Mouse (Mus musculus) layer of hippocampus, postnatal 36 days (tissue): ENCODE data around the gene Pik3cd. TPM values are rescaled to one million over a fixed set of nuclear protein-coding genes. Genes with fewer than 3 reads are reported as not detected.
"Not testable (repeated sequence)": the region's sequence is repeated elsewhere in the genome, so short reads cannot be mapped to it uniquely, and the experiment has no call there.

Experiments
- DNase-seq, 2 experiments: peaks; one replicate each; pipeline ENCODE4 v3.0.0; 2022
- total RNA-seq, 2 experiments: library from RNA; stranded (reverse); gene quantifications; 2 replicates each; pipeline ENCODE4 v1.2.3; 2021

Gene Pik3cd
- total RNA-seq, 2 experiments from 2014 or later = 20.8 to 25.0 TPM

DNA sequence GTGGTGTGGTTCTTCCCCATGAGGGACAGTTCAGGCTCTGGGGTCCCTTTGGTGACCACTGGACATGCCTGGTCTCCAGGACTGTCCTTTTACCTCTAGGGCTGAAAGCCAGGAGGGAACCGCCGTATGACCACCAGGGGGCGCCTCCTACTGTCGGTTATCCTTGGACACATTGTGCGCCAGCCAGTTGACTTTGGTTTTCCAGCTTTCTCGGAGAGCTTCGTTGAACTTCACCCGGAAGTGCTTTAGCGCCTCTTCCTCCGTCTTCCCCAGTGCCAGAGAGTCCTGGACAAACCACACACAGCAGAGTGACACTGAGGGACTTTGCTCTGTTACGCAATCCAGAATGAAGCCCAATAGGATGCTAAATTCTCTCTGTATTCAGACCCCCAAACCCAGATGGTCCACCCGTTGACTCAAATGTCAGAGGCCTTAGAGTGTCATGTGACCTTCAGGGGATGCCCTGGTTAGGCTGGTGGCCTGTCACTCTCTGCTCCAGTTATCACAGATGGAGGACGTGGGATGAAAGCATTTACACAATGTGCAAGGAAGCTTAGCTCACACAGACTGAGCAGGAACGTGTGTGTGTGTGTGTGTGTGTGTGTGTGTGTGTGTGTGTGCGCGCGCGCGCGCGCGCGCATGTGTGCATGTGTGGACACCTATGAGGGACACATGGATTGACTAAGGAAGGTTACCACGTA, 51.7 kb downstream of the Pik3cd start:
- peak; percentile 68 to 70 for DNase-seq

DNA sequence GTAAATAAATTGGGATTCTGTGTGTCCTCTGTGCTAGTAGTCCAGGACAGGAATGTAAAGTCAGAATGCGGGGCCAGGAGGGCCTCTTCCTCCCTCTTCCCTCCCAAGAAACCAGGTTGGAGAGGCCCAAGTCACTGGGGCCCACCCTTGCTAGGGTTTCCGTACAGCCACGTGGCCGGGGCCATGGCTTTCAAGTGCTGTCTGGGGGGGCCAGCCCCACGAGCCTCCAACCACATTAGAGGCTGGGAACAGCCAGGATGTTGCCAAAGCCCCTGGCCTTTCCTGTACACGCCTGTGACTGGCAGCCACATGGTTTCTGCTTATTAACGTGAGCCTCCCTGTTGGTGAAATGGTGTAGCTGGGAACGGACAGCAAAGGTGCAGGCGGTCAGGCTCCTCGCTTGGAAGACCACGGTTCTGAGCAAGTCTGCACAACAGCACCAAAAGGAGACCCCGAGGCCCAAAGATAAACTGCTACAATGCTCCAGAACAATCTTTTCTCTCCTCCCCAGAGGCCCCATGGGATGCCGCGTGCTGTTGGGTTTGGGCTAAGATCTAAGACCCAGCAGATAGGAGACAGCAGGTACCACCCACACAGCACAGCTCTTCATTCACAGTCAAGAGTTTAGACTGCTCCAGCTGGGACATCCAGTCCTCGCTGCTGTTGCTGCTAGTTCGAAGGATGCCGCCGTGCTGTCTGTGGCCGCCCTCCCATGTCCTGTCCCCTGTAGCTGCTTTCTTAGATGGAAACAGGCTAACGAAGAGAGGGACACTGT, 54.2 kb downstream of the Pik3cd start:
- DNase-seq = peak; percentile 62 to 67

DNA sequence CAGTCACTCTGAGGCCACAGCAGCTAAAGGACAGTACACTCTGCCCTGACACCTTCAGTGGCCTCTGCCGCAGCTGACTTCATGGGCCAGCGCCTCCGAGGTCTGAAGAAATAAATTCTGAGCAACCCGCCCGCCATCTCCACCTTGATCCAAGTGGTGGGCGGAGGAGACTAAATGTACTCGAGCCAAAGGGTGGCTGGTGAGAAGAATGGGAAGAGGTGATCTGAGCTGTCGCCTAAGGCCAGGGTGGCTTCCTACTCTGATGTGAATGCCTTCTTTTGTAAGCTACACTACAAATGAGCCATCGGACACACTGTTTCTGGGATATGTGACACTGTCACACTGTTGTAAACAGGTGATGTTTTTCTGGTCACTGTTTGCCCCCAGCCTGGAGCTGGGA, 56.6 kb downstream of the Pik3cd start:
- DNase-seq = no peak

DNA sequence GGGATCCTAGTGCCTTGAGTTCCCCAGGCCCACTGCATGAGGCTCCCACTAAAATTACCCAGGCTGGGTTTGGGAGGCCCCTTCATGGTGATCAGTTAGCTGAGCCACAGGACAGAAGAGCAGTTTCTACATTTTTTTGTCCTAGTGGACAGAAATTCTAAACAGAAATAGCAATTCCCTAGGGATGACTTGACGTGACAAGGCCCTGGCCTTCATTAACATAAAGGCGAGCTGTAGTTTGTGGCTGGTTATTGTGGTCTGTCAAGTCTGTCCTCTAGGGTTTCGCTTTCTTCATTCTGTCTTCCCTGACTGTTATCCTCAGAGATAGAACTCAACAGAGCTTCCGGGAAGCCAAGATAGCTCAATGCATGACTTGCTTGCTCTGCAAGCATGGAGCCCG, 60.4 kb downstream of the Pik3cd start:
- DNase-seq = no peak

DNA sequence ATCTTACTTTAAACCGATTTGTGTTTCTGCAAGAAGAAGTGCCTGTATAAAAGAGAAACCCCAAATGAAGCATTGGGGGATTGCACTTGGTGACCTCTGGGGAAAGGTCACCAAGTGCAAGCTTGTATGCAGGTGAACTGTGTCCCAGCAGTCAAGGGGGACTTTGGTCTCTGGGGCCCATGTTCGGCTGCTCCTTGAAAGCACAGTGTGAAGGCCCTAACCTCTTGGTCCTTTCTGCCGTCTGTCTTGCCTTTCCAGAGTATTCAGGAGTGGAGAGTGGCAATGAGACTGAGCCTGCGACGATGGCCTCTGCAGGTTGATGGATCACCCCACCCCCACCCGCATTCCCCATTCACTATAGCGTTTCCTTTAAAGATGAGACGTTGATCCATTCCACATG, 61.0 kb downstream of the Pik3cd start:
- no peak for DNase-seq

DNA sequence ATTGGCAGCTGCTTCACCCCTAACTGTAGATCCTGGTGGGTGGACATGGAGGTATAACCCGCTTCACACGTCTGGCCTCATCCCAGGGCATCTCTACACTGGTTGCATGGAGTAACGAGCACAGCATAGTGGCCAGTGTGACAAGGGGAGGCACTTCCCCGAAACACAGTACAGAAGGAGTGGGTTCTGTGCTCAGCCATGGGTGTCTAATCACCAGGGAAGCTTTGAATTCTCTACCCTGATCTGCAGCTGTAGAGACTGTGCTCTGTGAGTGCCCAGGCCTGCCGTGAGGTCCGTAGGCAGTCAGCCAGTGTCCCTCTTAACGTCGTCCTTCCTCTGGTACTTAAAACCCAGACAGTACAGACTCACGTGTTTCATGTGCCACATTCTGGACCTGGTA, 61.5 kb downstream of the Pik3cd start:
- DNase-seq = no peak

DNA sequence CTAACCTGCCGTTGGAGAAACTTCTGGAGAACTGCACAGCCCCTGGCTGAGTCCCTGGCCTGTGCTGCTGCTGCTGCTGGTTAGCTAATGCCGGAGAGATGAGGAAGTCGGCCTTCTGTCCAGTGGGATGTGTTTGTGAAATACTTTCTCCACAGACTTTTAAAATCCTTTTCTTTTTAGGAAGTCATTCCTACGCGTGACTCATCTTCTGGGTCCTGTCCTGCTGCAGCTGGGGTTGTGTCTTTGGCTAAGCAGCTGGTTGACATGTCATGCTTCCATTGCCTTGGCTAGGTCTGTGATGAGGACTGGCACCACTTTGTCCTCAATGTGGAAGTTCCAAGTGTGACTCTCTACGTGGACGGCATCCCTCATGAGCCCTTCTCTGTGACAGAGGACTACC, 64.4 kb downstream of the Pik3cd start:
- DNase-seq = no peak

DNA sequence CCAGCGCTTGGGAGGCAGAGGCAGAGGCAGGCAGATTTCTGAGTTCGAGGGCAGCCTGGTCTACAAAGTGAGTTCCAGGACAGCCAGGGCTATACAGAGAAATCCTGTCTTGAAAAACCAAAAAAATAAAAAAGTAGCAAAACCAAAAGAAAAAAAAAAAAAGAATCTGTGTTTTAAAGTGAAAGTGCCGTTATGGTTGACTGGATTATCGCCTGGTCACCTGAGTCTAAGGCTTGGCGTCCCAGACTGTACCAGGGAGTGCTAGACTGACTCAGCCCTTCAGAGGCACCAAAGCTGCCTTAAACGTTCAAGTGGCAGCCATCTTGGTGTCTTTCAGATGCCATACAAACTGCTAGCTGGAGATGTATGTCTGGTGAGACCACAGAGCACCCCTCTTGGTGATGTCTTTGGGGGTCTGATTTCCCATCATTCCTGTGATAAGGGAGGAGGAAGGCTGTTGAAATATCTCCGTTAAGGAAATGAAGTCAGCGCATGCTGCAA, 66.4 kb downstream of the Pik3cd start:
- no peak for DNase-seq

DNA sequence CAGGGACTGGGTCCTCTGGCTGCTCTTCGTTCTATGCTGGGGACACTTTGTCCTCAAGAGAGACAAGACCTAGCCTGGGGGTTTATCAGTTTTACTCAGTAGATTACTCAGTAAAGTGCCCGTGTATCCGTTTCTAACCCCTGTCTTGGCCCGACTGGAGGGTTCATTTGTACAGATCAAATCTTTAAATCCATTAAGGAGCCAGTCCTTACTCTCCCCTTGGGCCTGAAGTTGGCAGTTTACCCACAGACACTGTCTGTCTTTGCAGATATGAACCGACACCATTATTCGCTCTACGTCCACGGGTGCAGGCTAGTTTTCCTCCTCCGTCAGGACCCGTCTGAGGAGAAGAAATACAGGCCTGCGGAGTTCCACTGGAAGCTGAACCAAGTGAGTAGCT, 67.4 kb downstream of the Pik3cd start:
- DNase-seq = no peak

DNA sequence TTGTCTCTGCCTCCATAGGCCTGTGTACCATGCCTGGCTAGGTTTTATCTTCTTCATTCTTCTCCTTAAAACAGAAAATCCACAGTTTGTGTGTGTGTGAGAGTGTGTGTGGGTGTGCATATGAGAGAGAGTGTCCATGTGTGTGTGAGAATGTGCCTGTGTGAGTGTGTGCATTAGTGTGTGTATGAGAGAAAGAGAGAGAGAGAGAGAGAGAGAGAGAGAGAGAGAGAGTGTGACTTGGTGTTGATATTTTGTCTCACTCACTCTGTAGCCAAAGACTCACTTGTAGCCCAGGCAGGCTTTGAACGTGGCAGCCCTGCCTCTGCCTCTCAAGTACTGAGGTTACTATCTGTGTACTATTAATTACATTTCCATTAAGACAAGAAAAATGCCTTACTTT, 68.2 kb downstream of the Pik3cd start:
- no peak for DNase-seq

DNA sequence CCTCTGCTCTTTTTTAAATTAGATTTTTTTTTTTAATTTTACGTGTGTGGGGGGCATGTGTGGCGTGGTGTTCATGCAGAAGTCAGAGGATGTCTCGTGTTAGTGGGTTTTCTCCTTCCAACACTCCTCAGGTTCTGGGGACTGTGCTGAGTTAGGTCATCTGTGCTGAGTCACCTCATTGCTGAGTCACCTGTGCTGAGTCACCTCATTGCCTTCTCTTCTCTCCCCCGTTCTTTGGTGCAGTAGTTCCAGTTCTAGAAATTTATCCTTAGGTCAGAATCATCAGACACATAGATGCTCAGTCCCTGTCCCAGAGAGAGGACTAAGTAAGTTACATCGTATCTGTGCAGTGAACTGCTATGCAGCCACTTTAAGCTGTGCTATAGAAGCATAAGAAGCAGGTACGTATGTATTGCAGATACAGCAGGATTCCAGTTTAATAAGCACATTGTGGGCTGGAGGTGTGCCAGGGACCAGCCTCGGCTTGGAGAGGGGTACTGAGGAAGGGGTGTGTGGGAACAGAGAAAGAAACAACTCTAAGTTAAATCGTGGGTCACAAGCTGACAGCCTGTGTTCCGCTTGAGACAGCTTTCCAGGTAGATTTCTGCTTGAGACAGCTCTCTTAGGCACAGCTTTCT, 69.6 kb downstream of the Pik3cd start:
- DNase-seq = no peak

DNA sequence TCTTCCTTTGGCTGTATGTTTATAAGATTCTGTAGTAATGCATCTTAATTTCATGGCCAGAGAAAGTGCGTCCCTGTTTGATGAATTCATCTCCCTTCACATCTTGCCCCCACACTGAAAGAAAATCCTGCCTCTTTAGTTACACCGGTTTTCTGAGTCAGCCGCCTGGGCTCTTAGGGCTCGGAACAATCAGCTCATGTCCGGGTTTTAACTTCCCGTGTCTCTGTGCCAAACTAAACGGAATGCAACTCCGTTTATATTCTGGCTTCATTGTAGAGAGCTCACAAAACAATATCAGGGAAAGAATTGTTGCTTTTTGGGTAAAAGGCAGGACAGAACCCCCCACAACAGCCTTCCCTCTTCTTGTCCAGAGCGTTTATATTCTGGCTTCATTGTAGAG, 73.6 kb downstream of the Pik3cd start:
- no peak for DNase-seq

DNA sequence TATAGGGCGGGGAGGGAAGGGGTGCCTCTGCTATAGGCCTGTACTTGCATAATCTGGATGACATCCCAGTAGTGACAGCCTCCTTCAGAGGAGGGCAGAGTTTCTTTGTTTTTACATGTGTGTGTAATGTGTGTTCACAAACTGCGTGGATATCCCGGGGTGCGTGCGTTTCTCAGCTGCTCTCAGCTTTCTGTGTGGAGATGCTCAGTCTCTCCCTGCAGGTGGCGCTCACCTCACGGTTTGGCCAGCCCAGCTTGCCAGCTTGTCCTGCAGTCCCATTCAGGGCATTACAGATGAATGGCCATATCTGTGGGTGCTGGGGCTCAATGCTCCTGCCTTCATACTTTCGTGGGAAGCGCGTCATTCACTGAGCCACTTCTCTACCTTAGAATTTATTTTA, 74.0 kb downstream of the Pik3cd start:
- DNase-seq = peak in 1 of 2 experiments; percentile 52

DNA sequence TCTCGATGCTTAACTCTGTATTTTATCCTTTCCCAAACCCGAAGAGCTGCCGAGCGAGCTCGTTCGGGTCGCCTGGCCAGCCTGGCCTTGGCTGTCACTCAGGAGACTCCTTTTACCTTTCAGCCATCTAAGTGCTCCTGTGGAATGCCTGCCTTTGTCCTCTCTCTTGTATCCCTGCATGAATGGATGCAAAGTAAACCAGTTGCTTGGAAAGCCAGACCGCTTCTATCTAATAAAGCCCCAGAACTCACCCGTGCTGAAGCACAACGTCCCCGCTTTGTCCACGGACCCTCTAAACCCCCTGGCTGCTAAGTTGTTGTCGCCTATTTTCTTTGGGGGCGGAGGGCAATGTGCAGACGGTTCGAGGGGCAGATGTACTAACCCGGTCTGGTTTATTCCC, 75.6 kb downstream of the Pik3cd start:
- no peak for DNase-seq

DNA sequence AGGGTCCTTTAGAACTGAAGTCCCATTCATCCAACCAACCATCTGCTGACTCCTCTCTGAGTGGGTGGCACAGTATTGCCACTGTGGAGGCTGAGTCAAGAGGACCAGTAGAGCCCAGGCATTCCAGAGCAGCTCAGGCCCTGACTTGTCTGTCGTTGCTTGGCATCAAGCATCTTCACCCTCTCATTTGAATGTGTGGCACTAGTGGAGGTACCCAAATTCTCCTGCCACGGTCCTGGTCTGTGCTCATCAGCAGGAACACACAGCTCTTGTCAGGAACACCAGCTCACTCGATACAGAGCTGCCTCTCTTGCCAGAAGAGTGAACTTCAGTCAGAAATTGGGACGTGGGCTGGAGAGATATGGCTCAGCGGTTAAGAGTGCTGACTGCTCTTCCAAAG, 78.7 kb downstream of the Pik3cd start:
- no peak for DNase-seq

DNA sequence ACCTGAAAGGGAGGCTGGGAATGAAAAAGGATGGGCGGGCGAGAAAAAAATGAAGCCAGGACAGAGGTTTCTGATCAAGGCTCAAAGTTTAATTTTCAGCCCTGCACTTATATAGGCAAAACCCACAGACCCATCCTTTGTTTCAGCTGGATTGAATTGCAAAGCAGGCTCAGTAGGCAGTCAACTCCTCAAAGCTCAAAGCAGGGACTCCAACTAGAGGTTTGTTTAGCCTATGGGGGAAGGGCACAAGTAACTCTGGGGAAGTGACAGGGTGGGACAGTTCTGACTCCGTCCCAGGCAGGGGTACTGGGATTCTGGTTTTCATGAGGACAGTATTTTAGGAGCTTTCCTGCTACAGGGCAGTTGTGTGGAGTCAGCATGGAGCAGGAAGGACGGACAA, 81.1 kb downstream of the Pik3cd start:
- no peak for DNase-seq

DNA sequence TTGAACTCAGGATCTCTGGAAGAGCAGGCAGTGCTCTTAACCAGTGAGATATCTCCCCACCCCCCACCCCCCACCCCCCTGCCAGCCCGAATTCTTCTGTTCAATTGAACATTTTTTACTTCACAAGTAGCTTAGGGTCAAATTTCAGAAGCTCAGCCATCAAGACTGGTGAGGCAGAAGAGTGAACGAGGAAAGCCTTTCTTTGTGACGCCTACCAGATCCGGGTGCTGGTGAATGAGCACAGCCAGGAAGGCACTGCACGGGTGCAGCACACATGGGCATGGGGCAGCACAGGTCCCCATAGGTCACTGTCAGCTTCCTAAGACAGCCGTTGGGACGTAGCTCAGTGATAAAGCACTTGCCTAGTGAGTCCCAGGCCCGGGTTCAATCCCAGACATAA, 82.4 kb downstream of the Pik3cd start:
- DNase-seq = no peak

DNA sequence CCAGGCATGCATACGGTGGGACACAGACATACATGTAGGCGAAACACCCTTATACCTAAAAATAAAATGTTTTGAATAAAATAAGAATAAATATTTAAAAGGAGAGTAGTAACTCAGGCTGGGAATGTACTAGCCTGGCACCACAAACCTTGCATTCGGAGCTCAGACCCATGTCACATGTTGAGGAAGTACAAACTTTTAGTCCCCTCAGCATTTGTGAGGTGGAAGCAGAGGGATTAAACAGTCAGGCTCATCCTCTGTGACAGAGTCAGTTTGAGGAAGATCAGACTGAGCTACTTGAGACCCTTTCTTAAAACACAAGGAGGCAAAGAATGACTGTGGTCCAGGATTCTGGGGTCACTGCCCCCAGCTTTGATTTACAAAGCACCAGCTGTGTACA, 85.4 kb downstream of the Pik3cd start:
- DNase-seq = not testable (repeated sequence)

DNA sequence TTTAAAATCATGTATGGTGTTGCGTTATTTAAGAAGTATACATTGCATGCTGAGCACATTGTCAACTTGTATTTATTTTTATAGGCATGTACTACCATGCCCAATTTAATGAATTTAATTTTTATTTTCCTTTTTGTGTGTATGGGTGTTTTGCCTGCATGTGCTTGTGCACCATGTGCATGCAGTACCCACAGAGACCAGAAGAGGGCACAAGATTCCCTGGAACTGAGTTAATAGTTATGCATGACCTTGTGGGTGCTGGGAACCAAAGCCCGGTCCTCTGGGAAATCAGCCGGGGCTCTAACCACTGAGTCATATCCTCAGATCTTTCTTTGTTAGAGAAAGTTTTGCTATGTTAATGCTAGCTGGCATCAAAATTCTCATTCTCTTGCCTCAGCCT, 87.5 kb downstream of the Pik3cd start:
- no peak for DNase-seq

DNA sequence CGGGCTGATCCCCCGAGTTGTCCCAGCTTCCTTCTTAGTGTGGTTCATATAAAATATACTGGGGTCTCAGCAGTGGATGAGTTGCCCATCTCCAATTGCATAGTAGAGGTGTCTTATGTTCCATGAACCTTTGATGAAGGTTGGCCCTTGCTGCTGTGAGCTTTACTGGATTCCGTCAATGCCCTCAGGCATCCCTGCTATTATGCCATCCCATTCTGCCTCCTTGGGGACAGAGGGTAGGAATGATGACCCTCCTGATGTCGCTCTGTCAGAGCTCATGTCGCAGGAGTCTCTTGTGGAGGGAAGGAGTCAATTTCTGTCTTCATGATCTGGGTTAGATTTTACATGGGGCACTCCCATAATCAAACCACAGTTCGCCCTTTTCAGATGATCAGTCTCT, 88.9 kb downstream of the Pik3cd start:
- DNase-seq = not testable (repeated sequence)

DNA sequence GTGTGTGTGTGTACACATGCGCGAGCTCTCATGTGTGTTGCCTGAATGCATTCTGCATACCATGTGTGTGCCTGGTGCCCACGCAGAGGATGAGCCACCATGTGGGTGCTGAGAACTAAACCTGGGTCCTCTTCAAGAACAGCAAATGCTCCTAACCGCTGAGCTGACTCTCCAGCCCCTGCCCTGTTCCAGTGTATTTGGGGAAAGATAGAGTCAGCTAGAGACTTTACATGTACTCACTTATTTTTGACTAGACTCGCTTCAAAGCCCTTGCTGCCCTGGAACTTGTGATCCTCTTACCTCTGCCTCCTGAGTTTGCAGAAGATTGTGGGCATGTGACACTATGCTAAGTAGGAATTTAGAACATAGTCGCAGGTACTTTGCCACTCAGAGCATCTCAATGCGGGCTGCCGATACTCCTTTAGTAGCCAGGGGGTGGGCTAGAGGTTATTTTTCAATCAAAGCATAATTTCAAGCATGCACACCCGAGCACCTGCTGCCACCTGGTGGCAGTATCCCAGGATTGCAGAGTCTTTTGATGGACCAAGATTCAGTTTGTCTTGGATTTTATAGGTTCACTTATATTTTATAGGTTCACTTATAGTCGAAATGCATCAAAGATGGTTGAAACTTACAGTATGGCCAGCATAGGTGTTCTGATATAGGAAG, 90.9 kb downstream of the Pik3cd start:
- peak in 1 of 2 experiments; percentile 45 for DNase-seq

DNA sequence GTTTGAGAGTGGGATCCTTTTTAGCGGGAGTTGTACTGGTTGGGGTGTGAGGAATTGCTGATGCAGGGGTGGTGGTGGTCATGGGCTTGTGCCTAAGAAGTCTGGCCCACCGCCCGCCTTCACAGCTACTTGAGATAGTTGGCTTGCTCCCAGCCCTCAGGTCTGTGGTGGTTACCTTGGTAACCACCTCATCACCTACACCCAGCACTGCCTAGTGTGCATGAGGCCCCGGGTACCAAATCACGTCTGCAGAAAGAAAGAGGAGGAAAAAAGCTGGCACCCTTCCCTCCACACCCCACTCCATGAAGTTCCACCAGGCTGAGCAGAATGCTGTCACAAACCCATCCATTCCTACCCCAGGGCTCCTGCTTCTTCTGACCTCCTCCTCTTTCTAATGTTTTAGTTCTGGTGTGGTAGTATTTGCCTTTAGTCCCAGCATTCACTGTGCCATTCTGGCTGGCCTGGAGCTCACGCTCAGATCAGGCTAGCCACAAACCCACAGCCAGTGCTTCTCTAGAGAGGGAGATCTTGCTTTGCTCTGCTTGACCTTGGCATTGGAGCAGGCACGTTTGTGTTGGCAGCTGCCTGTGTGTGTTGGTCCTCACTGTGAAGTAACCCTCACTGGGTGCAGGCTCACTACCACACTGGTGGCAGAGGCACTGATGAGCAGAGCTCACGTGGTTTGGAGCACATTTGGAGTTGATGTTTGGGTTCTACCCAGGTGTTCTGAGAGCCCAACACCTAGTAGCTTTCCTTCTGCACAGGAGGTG, 92.9 kb downstream of the Pik3cd start:
- no peak for DNase-seq
